Comparison of ENCODE assay signal across 16 mouse cellular contexts in the genomic region with DNA sequence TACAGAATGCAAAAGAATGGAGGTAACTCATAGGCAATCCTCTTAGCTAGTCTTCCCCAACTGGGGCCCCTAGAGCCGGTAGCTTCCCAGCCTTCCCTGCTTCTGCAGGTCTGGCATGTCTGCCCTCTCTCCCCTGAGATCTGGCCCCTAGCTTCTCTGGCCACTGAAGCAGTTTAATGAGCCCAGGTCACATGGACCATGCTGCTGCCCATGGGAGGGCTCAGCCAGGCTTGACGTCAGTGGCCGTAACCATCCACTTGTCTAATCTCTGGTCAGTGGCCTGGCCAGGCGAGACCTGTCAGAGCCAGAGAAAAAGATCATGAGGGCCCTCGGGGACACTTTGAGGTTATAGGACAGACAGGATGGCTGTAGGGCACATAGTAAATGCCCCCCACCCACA. TPM values are rescaled to one million over a fixed set of nuclear protein-coding genes. Genes with fewer than 3 reads are reported as not detected.
DNase-seq lines count a peak whose midpoint lies in the region; ATAC-seq lines count a peak whose summit lies in the region.
"Had no signal": no experiment of that assay in that cellular context is flagged by ENCODE, and none has a peak within 500 bp of the region (broad histone marks: within the 10 kb centered on the region; RNA-seq: fewer than 3 reads in every experiment).

No protein-coding gene starts in this region.

- WGBS in hindbrain, embryonic 10.5 days, result 50% methylated on average over 5 of the region's 5 CpGs
- WGBS in hindbrain, embryonic 13.5 days, result 57% methylated on average over 5 of the region's 5 CpGs

- H3K4me1 ChIP-seq in hindbrain, embryonic 10.5 days (replicated peaks), result peaks cover 60% of the 10 kb centered on the region
- peaks cover 36% of the 10 kb centered on the region for H3K4me1 ChIP-seq in hindbrain, embryonic 13.5 days (replicated peaks)

- no peak overlapping the region for H3K4me2 ChIP-seq in hindbrain, embryonic 13.5 days
- H3K4me2 ChIP-seq: embryonic facial prominence, embryonic 12.5 days; forebrain, embryonic 12.5 days; heart, embryonic 13.5 days had no signal

- H3K27ac ChIP-seq in hindbrain, embryonic 10.5 days, result no peak overlapping the region; the same call in 1 of the 2 replicates
- no peak overlapping the region for H3K27ac ChIP-seq in hindbrain, embryonic 13.5 days
- H3K27ac ChIP-seq: embryonic facial prominence, embryonic 12.5 days; forebrain, embryonic 12.5 days; heart, embryonic 13.5 days had no signal

- H3K9ac ChIP-seq in hindbrain, embryonic 13.5 days, result no peak overlapping the region
- H3K9ac ChIP-seq: embryonic facial prominence, embryonic 12.5 days; forebrain, embryonic 12.5 days; heart, embryonic 13.5 days had no signal

- ATAC-seq in hindbrain, embryonic 13.5 days (ENCODE audit: low FRiP score), result no peak
- ATAC-seq in activated CD4-positive, CD25-positive, alpha-beta regulatory T cell, adult 4 months, result no peak

- H3K4me3 ChIP-seq in hindbrain, embryonic 10.5 days, result peak overlapping the region; percentile 13; the same call in 1 of the 2 replicates
- H3K4me3 ChIP-seq in hindbrain, embryonic 13.5 days, result no peak overlapping the region
- H3K4me3 ChIP-seq: embryonic facial prominence, embryonic 12.5 days; forebrain, embryonic 12.5 days; heart, embryonic 13.5 days had no signal

- H3K36me3 ChIP-seq in hindbrain, embryonic 10.5 days, result no peaks in the 10 kb centered on the region
- H3K36me3 ChIP-seq in hindbrain, embryonic 13.5 days, result no peaks in the 10 kb centered on the region
- H3K36me3 ChIP-seq: embryonic facial prominence, embryonic 12.5 days; forebrain, embryonic 12.5 days; G1E; heart, embryonic 13.5 days had no signal

- peak; percentile 30 for DNase-seq in hindbrain, embryonic 10.5 days (ENCODE audit: low spot score)
- peak; percentile 77 to 82 for DNase-seq in heart, adult 9 months (ENCODE audit: low spot score in 2 of 2)
- DNase-seq in kidney, adult 8-10 months, result peak; percentile 65 to 66
- peak; percentile 81 for DNase-seq in retina, postnatal 1 day
- DNase-seq in right cerebral cortex, postnatal 25 days, result no peak
- DNase-seq in spleen, adult 18-20 months, result no peak
- DNase-seq: B cell, adult 2 months; cerebellum, adult 9-11 months; thymus, adult 2 months had no signal

- H3K27me3 ChIP-seq in hindbrain, embryonic 10.5 days (ENCODE audit: insufficient read depth, poor library complexity, severe bottlenecking), result peaks cover 72% of the 10 kb centered on the region
- H3K27me3 ChIP-seq in hindbrain, embryonic 13.5 days, result peaks cover 59% of the 10 kb centered on the region

- H3K9me3 ChIP-seq in hindbrain, embryonic 10.5 days, result no peaks in the 10 kb centered on the region
- no peaks in the 10 kb centered on the region for H3K9me3 ChIP-seq in hindbrain, embryonic 13.5 days
- H3K9me3 ChIP-seq: embryonic facial prominence, embryonic 12.5 days; forebrain, embryonic 12.5 days; G1E; heart, embryonic 13.5 days had no signal

RNA-seq across cellular contexts. Expression of a gene that starts 0.9 kb away (rescaled TPM):
- polyA plus RNA-seq in hindbrain, embryonic 10.5 days (2016; fragmentation: Nextera tagmentation; extraction: Ambion mirVana), result 6.4 and 7.2 TPM in 2 replicates
- 25.3 and 26.2 TPM in 2 replicates for polyA plus RNA-seq in hindbrain, embryonic 13.5 days (2015; fragmentation: Nextera tagmentation; extraction: Ambion mirVana)
- not detected for polyA plus RNA-seq in activated CD4-positive, CD25-positive, alpha-beta regulatory T cell, adult 4 months (2017; shearing (Covaris generic))
- polyA plus RNA-seq: G1E had no signal

RNA-seq across cellular contexts. Expression of a gene that starts 9.3 kb away (rescaled TPM):
- polyA plus RNA-seq in hindbrain, embryonic 10.5 days (2016; fragmentation: Nextera tagmentation; extraction: Ambion mirVana), result 2.6 and 3.1 TPM in 2 replicates
- polyA plus RNA-seq in hindbrain, embryonic 13.5 days (2015; fragmentation: Nextera tagmentation; extraction: Ambion mirVana), result 1.8 TPM in 2 replicates
- 1 to 10 TPM in 1 of 2 experiments, not detected in 1; 1.1 TPM for polyA plus RNA-seq in activated CD4-positive, CD25-positive, alpha-beta regulatory T cell, adult 4 months (2017; shearing (Covaris generic))
- polyA plus RNA-seq: G1E; spleen, adult 2 months had no signal

RNA-seq across cellular contexts. Expression of a gene that starts 35.1 kb away (rescaled TPM):
- polyA plus RNA-seq in hindbrain, embryonic 10.5 days (2016; fragmentation: Nextera tagmentation; extraction: Ambion mirVana), result 554 and 640 TPM in 2 replicates
- polyA plus RNA-seq in hindbrain, embryonic 13.5 days (2015; fragmentation: Nextera tagmentation; extraction: Ambion mirVana), result 335 and 338 TPM in 2 replicates
- 100 to 1,000 TPM; 176 to 181 TPM for polyA plus RNA-seq in activated CD4-positive, CD25-positive, alpha-beta regulatory T cell, adult 4 months (2017; shearing (Covaris generic))

RNA-seq across cellular contexts. Expression of a gene that starts 40.0 kb away (rescaled TPM):
- 14.5 and 16.4 TPM in 2 replicates for polyA plus RNA-seq in hindbrain, embryonic 10.5 days (2016; fragmentation: Nextera tagmentation; extraction: Ambion mirVana)
- polyA plus RNA-seq in hindbrain, embryonic 13.5 days (2015; fragmentation: Nextera tagmentation; extraction: Ambion mirVana), result 16.4 and 17.0 TPM in 2 replicates
- polyA plus RNA-seq in activated CD4-positive, CD25-positive, alpha-beta regulatory T cell, adult 4 months (2017; shearing (Covaris generic)), result not detected

Comparison
In these comparisons a context has a peak if more than half of its experiments do, and no peak if none do; other contexts are left out.
1. DNase-seq: peak in hindbrain, embryonic 10.5 days (single experiment), heart, adult 9 months (2 of 2), kidney, adult 8-10 months (2 of 2) and retina, postnatal 1 day (single experiment); none in right cerebral cortex, postnatal 25 days (single experiment) and spleen, adult 18-20 months (0 of 2).